Mouse (Mus musculus): ENCODE results near the gene Actl11.

- TF ChIP-seq CTCF (IDR thresholded peaks at IDR 0.05; ENCODE audit: insufficient read depth, low read depth, low read length) (no peak), POLR2A (IDR thresholded peaks at IDR 0.05; ENCODE audit: insufficient read depth, low read depth, low read length) (no peak)
Observed at GRCm38 (mm10) chr9:107925251-107925650, 3.0 kb upstream of the Actl11 start.

Data from olfactory bulb, adult 2 months (tissue).